Mouse (Mus musculus): ENCODE results near the gene Grhpr. TPM values are rescaled to one million over a fixed set of nuclear protein-coding genes. Genes with fewer than 3 reads are reported as not detected.
A peak's percentile ranks its signal among the peaks of the same experiment; 100 is the strongest.
"Not testable (repeated sequence)": the region's sequence is repeated elsewhere in the genome, so short reads cannot be mapped to it uniquely, and the experiment has no call there.

Gene Grhpr
- total RNA-seq, 2 experiments from 2014 or later = 21.9 to 28.0 TPM

GRCm38 (mm10) chr4:44973871-44974270 is 7.3 kb upstream of the Grhpr start:
- DNase-seq (ENCODE audit: low spot score) = no peak

DNA sequence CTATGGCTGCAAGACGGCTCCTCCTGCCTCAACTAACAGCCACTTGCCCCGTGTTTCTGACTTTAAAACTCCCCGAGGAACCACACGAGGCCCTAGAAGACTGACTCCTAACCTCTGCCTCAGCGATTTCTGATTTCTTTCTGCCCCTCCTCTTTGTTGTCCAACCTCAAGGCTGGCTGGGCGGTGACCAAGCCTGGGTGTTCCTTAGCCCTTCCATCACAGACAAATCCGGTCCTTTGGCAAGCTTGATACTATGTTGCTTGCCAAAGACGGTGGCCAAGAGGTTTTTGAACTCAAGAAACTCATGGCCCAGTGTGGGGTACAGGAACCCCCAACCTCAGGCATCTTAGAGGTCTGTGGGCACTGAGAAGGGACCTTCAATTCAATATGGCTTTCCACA is 6.9 kb upstream of the Grhpr start:
- DNase-seq (ENCODE audit: low spot score) = no peak

DNA sequence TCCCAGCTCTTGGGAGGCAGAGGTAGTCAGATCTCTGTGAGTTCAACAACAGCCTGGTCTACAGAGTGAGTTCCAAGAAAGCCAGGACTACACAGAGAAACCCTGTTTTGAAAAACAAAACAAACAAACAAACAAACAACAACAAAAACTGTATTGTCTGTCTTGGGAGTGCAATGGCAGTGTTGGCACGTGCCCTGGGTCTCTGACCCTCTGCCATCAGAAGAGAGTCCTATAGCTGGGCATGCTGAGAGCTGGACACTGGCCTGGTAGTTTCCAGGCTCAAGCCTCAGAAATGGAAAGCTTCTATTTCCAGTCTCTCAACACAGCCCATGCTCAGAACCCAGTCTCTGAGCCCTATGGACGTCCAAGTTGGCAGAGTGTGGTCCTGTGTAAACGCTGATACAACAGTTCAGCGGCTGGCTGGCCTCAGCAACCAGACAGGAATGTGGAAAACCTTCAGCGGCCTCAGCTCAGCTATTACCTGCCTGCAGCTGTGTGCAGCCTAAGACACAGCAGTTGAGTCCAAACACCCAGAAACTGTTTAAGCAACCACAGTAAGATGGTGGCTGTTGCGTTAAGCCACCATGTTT is 5.1 kb upstream of the Grhpr start:
- no peak for DNase-seq (ENCODE audit: low spot score)

GRCm38 (mm10) chr4:44976921-44977710 is 4.1 kb upstream of the Grhpr start:
- no peak for DNase-seq (ENCODE audit: low spot score)

- DNase-seq (ENCODE audit: low spot score) = no peak
These were observed 3.0 kb upstream of the Grhpr start for GRCm38 (mm10) chr4:44978175-44978574.

- DNase-seq (ENCODE audit: low spot score) = no peak
These were observed 1.3 kb upstream of the Grhpr start for GRCm38 (mm10) chr4:44979794-44980338.

GRCm38 (mm10) chr4:44981974-44982287 is 736 bp downstream of the Grhpr start:
- DNase-seq (ENCODE audit: low spot score) = no peak

DNA sequence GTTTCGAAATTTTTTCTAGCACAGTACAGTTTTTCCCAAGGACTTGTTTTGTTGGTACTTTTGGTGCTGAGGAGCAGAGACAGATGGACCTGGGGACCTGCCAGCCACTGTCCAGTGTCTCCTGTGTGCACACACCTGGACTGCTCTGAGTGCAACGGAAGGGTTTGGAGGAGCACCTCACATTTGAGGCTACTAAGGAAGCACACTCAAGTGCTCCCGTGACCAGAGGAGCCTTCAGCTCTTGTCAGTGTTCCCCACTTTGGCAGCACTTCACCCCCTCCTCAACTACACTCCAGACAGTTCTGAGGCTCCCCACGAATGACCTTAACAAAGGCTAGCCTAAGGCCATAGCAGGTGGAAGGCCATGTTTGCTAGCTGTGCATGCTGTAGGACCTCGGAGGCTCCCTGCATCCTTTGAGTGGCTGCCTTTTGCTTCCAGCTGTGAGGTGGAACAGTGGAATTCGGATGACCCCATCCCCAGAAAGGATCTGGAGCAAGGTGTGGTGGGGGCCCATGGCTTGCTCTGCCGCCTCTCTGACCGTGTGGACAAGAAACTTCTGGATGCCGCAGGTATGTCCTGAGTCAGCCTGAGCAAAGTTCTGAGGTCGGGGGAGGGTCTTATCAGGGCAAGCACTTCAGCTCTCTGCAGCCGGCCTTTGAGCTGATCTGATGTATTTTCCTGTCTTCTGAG is 1.4 kb downstream of the Grhpr start:
- no peak for DNase-seq (ENCODE audit: low spot score)

DNA sequence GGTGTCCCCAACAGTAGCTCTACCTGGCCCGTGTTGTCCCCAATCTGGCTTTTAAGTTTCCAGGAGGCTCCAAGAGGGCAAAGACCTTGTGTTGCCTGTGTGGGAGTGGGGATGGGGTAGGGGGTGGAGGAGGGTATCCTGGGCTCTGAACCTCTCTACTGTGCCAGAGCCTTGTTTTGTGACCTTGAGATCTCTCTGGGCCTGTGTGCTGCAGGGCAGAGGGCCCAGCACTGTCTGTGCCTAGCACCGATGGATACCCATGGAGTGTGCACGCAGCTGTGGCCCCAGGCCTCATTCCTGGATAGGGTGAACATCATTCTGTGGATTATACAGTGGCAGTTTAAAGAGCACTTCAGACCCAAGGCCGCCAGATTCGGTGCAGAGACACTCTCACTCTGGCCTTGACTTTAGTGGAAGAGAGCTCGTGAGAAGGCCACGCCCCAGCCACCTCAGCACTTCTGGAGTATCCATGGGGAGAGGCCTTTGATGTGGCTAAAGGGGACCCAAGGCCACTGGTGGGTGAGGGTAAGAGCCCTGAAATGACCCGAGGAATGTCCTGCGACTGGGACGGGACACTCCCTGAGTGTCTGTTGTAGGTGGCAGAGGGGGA is 2.0 kb downstream of the Grhpr start:
- DNase-seq (ENCODE audit: low spot score) = no peak

DNA sequence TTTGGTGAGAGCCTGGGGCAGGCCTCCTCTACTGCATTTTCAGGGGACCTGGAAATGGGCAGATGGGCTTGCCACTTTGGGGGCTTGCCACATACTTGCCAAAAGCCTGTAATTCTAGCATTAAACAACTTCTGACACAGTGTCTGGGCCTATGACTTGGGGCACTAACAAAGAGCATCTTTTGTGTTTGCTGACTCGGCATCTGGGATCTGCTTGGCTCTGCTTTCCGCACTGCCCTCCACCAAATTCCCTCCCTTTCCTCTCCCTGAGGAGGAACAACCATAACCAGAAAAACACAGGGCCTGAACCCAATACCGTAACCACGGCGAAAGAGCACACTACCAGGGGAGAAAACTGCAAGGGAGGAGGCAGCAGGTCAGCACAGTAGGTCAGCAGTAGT is 9.4 kb downstream of the Grhpr start:
- DNase-seq (ENCODE audit: low spot score) = no peak

DNA sequence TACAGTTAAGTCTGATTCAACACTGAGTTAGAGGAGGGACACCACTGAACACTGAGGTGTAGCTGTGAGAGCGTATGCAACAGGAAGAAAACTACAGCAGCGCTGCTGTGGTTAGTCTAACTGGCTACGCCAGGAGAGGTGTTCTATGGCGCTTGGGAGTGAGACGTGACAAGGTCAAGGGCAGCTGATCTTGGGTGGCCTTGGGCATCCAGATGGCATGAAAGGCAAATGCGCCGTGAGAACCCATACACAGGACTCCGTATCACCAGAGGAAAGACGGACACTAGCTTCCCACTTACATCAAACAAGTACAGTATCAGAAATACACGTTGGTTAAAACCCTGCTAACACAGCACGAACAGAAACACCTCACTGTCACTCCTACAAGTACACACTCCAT is 11.1 kb downstream of the Grhpr start:
- DNase-seq (ENCODE audit: low spot score) = not testable (repeated sequence)

DNA sequence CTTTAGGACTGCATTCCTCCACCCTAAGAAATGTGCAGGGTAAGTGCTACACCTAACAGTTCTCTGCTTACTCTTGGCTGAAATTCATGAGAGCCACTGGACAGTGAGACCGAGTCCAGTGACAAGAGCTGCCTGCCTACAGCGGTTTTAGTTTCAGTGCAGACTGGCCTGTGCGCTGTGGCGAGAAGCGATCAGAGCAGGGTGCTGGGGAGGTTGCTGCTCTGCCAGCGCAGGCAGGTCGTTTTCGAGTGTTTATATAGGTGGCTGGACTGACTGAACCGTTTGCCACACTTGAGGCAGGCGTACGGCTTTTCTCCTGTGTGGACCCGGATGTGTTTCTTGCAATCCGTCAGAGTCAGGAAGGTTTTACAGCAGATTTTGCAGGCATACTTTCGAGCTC is 12.0 kb downstream of the Grhpr start:
- not testable (repeated sequence) for DNase-seq (ENCODE audit: low spot score)

GRCm38 (mm10) chr4:44993847-44994246 is 12.7 kb downstream of the Grhpr start:
- no peak for DNase-seq (ENCODE audit: low spot score)

- DNase-seq (ENCODE audit: low spot score) = no peak
These were observed 13.6 kb downstream of the Grhpr start for GRCm38 (mm10) chr4:44994776-44995175.

DNA sequence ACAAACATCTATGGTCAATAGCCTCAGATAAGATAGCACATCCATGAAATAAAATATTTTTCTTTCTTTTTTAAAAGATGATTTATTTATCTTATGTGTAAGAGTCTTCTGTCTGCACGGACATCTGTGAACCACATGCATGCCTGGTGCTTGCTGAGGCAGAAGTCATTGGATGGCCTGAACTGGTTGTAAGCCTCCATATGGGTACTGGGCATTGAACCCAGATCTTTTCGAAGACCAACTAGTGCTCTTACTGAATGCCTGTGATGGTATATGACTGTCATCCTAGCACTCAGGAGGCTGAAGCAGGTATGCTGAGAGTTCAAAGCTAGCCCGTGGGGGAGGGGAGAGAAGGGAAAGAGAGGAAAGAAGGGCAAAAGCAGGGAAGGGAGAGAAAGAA is 16.9 kb downstream of the Grhpr start:
- no peak for DNase-seq (ENCODE audit: low spot score)

DNA sequence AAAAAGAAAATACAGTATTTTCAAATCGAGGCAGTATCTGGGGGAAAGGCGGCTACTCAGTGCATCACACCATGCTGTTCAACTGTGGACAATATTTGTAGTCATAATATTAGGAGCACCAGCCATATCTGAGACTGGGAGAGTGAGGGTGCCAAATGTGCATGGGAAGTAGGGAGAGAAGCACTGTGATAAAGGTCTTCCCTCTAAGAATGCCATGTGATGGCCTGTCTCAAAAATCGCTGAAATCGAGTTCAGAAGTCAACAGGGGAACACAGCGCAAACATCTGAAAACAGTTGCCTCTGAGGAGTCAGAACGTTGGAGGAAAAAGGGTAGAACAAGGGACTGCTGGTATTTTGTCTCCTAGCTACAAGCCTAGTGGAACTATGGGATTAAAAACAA is 18.8 kb downstream of the Grhpr start:
- no peak for DNase-seq (ENCODE audit: low spot score)

DNA sequence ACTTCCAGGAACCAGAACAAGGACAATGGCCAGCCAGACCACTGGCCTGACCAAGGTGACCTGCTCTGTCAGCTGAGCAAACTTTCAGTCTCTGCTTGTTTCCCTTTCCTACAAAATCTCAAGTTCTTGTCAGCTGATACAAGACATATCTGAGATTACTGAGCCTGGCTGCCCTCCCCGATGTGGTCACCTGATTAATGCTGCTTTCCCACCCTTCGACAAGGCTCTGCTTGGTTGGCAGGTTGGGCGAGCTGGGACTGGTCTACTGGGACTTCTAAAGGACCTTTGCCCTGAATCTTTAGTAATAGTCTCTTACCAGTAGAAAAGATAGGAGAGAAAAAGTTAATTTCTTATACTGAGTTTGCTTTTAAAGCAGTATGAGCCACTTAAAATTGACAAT is 24.3 kb downstream of the Grhpr start:
- no peak for DNase-seq (ENCODE audit: low spot score)

GRCm38 (mm10) chr4:45010806-45011415 is 29.7 kb downstream of the Grhpr start:
- no peak for DNase-seq (ENCODE audit: low spot score)

DNA sequence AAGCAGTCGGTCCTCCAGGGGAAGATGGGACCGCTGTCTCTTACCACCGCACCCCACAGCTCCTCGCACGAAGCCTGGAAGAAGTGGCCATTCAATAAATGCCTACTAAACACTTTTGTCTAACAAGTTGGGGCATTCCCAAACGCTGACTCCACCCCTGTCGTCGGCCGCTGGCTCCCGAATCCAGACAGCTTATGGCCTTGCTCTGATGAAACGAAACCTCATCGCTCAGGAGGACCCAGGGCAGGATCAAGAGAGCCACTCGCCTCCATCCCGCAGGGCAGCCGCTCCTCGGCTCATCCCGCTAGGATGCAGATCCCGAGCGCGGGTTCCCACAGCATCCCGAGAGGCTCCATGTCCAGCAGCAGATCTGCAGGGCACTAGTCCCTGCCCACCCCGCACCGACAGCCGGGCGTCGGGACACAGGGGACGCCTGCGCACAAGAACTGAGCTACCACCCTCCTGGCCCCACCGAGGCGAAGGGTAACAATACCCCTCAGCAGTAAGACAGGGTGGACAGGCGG is 30.4 kb downstream of the Grhpr start:
- DNase-seq (ENCODE audit: low spot score) = peak; percentile 59

GRCm38 (mm10) chr4:45012105-45012975 is 31.1 kb downstream of the Grhpr start, which contains the start of gene Zbtb5:
Gene Zbtb5, minus strand, starts transcription at chr4:45012412.
- peak; percentile 100 for DNase-seq (ENCODE audit: low spot score)
